Mouse (Mus musculus) urinary bladder, adult 18-20 months (tissue): ENCODE data around the gene Npas1.
A peak's percentile ranks its signal among the peaks of the same experiment; 100 is the strongest.

ENCODE experiments used
- DNase-seq, 2 experiments: peaks; one replicate each; pipeline ENCODE4 v3.0.0; 2022; ENCODE audit warnings: low spot score in 2 of 2, mixed read lengths in 2 of 2

Gene Npas1

DNA sequence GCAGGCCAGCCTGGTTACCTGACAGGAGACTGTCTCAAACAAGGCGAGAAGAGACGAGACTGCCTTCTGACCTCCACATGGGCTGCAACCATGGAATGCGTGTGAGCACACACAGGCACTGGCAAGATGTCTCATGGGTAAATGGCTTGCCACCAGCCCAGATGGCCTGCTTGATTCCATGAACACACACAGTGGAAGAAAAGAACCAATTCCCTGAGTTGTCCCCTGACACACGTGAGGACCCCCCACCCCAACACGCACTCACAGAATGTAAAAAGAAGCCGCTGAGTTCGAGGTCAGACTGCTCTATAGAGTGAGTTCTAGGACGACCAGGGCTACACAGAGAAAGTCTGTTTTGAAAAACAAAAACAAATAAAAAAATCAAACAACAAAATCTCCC, at the start of gene Npas1:
Gene Npas1 (minus strand): TSS at position 101 of the 400 bp plus-strand sequence.
- no peak for DNase-seq

DNA sequence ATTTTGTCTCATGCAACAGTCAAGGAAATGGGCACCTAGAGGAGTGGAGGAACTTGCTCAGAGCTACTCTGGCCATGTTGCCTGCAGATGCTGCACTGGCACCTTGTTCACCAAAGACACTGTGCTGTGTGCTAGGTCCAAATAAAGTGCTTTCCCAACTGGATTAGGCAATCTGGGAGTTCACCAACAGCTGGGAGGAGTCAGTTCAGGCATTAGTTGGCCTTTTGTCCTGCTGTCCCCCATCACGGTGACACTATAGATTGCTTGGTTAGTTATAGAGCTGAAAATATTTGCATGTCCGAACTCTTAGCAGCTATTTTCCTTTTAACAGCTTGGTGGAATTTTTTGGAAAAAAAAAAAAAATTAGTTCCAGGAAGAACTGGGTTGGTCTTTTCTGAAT, 48.5 kb upstream of the Npas1 start:
- peak in 1 of 2 experiments; percentile 17 for DNase-seq

DNA sequence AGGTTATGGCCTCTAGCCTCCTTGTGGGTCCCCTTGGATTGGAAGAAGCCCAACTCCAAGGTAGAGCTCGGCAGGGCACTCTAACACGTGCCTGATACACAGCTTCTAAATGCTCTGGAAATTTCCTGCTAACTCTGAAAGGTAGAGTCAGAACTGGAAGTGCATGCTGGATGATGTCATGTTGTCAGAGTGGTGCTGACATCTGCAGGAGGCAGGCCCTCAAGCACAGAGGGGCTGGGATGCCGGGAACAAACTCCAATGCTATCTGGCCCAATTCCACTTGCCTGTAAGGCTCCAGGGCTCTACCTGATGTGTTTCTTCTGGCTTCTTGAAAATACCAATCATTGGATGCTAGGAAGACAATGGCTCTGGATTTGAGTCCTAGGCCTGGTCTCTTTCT, 47.9 kb upstream of the Npas1 start:
- no peak for DNase-seq

DNA sequence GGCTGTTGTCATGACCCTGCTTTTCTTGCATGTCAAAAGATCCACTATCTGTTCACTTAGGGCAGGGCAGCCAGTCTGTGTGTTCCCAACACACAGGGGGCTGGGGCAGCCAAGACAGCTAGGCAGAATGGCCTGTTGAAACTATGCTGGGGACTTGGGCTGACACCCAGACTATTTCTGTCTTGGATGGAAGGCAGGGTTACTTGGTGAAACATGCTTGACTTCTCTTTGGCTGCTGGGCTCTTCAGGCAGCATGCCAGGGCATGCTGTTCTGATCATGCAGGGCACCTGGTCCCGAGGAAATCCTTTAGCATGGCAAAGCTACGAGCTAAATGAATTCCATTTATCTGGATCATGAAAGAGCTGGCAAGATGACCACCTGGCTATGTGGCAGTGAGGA, 46.8 kb upstream of the Npas1 start:
- peak in 1 of 2 experiments; percentile 9 for DNase-seq

DNA sequence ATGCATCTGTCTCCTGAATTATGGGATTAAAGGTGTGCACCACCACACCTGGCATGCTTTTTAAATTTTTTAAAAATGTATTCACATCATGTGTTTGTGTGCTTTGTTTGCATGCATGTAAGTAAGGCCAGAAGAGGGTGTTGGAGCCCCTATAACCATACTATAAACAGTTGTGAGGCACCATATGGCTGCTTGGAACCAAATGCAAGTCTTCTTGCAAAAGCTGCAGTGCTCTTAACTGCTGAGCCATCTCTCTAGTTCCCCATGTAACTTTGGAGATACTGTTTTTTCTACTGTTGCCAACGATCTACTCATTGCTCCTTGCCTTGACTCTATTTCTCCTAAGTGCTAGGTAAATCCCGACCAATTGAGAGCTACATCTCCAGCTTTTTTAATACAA, 41.8 kb upstream of the Npas1 start:
- DNase-seq = no peak

DNA sequence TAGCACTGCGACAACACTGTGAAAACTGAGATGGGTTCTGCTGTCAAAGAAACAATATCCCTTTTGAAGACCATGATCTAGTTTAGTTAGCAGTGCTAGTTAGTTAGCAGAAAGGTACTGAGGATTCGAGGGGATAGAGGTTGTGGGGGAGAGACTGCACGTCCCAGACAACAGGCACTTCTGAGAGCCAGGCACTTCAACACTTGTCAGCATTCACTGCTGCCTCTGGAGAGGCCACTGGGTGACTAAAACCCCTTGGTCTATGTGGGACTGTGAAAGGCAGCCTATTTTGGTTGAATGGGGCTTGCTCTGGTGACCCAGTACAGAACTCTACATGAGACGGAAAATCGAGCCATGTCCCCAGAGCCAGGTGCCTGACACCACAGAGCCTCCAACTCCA, 39.7 kb upstream of the Npas1 start:
- DNase-seq = no peak

DNA sequence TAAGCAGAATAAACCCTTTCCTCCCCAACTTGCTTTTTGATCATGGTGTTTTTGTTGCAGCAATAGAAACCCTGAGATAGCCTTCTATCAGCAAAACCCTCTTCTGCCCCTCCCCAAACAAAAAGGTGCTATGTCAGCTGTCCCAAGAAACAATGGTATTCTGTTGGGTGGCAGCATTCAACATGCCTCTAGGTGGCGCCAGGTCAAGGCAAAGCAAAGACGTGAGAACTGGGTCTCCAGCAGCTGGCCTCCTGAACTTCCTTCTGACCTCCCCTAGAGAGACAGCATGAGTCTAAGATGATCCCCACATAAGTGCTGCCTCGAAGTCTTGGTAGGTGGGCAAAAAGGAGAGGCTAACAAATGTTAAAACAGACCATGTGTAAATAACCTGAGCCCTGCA, 29.8 kb upstream of the Npas1 start:
- peak; percentile 24 to 38 for DNase-seq

DNA sequence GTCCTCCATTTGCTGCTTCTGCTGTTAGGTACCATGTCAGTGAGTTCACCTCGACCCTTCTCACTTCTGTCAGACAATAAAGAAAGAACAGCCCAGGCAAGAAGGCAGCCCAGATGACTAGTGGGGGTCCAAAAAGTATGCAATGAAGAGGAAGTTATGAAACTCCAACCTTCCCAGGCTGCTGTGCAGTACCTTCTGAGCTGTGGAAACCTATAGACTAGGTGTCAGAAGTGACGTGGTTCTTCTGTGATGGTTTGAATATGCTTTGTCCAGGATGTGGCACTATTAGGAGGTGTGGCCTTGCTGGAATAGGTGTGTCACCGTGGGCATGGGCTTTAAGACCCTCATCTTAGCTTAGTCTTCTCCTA, 27.7 kb upstream of the Npas1 start:
- no peak for DNase-seq

DNA sequence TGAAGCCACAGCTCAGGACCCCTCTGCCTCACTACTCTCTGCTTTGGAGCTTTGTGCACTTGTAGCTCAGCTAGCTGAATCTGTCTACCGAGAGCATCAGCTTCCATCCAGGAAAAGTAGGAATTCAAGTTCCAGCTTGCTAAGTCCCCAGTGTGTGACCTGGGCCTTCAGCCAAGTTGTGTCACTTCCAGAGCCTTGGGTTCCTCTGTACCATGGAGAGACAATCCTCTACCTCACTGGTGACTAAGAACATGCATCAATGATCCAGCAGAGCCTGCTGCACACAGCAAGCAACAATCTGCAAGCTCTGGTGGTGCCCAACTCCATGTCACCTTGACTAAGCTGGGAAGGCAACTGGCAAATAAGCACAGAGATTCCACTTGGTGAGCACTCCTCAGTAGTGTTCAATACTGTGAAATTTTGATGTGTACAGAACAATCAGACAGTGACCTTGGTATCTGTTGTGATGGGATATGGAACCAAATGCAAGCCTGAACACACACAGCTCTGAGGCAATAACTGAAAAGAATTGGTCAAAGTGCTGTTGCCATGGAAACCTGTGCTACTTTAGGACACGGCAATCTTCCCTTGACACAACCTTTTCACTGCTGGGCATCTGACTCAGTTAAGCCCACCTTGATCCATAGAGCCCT, 27.2 kb upstream of the Npas1 start:
- no peak for DNase-seq

DNA sequence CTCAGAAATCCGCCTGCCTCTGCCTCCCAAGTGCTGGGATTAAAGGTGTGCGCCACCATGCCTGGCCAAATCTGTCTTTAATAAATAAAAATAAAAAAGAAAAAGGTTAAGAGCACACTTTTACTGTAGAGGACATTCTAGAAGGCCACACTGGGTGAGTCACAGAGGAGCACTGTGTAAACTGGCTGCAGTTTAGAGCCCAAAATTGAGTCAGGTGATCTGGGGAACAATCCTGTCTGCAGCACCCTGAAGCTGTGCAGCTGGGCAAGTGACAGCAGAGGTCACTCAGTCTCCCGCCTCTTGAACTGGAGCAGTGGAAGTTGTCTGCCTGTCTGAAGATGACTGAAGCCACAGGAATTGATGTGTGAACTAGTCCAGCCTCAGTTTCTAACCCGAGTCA, 24.0 kb upstream of the Npas1 start:
- DNase-seq = no peak

DNA sequence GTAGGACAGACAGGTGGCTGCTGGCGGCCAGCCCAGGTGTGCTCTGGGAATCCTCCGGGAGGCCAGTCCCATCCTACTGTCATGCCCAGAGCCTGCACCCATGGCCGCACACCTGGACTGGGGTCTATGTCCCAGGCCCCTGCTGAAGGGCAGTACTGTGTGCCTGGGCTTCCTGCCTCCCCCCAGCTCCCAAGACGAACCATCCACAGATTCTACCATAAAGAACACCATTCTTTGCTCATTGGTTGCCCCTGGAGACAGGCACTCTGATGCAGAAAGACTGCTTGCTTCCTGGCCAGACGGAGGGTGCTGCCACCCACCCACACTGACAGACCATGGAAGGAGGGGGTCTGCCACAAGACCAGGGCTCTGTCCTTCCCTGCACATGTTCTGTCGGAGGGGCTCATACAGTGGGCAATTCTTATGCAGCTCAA, 22.2 kb upstream of the Npas1 start:
- no peak for DNase-seq

DNA sequence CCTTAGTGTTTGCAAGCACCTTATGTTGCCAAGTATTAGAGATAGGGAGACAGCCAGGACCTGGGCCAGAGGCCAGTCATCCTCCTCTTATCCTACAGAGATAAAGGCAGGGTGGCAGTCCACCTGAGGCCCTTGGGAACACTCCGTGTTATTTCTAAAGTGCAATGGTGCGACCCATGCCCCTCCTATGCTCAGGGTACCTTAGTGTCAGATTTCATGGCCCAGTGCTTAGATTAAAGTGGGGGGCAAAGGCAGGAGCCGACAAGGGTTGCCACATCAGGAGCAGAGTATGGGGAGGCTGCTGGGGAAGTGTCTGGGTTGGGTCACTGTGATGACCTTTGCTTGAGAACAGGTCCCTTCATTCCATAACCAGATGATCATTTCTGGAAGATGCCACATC, 18.7 kb upstream of the Npas1 start:
- DNase-seq = no peak

DNA sequence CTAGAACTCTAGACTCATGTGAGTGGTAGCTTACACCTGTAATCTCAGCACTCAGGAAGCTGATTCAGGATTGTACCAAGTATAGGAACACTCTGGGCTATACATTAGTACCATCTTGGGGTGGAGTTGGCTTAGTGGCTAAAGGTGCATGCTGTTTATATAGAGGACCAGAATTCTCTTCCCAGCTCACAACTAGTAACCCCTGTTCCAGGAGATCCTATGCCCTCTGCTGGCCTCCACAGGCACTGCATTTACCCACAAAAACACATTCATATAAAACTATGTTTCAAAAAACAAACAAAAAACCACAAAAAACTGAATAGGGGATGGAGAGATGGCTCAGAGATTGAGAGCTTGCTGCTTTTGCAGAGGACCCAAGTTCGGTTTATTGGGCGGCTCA, 15.8 kb upstream of the Npas1 start:
- no peak for DNase-seq

DNA sequence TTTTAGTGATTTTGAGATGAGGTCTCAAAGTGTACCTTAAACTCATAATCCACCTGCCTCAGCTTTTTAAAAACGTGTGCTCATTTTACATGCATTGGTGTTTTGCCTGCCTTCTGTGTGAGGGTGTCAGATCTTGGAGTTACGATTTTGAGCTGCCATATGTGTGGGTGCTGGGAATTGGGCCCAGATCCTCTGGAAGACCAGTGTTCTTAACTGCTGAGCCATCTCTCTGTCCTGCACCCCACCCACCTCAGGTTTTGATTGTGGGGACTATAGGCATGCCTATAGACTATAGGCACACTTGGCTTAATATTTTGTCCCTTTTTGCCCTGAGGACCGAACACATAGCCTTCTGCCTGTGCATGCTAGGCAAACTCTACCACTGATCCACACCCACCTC, 14.7 kb upstream of the Npas1 start:
- DNase-seq = no peak

DNA sequence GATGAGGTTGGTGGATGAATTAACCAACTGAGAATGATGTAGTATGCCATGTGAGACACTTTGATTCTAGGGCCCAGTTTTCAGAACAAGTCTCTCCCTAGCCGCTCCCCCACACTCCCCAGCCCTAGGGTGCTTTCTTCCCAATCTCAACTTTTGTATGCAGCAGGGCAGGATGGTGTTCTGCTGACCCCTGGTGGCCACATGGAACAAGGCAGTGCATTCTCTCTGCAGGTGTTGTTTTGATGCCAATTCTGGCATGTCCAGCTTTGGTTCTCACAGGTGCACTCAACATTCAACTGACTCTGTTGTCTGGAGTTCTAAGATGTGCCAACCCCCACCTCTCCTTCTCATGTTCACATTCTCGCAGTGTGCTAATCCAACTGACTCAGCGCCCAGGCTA, 14.2 kb upstream of the Npas1 start:
- peak; percentile 33 to 51 for DNase-seq

DNA sequence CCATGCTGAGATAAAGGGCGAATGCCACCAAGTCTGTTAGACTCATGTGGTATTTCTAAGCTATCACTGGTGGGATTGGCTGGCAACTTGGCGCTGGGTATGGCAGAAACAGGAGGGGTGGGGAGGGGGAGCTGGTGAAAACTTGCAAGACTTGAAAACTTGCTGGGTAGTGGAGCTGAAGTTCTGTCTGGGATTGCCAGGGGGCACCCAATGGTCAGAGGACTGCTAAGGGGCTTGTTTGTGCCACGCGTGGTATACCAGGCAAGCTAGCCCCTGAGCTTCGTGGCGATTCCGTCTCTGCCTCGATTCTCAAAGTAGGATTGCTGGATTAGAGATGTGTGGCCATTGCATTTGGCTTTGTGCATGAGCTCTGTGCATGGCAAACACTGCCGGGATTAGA, 12.4 kb upstream of the Npas1 start:
- no peak for DNase-seq

DNA sequence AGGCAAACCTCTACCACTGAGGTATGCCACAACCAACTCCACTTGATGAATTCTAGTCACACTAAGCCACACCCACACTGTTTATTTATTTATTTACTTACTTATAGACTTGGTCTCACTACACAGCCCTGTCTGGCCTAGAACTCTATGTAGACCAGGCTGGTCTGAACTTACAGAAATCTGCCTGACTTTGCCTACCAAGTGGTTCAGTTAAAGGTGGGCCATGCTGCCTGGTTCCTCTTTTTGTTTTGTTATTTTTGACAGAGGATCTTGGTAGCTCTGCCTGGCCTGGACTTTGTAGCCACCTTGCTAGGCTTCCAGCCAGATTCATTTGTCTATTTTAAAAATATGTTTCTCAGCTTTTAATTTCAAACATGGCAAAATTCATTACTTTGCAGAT, 11.3 kb upstream of the Npas1 start:
- DNase-seq = no peak

DNA sequence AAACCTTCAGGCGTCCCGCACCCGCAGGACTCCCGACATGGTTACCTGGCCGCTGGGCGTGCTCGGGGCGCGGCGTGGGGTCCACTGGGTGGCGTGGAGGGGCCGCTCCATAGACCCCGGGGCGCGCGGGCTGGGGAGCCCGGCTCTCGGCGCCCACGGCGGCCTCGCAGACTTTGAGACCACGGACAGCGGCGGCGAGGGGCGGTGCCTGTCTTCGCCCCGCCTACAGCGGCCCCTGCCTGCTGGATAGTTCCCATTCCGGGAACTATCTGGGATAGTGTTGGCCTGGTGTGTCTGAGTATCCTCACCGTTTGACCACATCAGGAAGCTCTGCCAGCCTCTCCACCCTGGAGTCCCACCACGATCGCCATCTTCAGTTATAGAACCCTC, 933 bp downstream of the Npas1 start:
- no peak for DNase-seq

DNA sequence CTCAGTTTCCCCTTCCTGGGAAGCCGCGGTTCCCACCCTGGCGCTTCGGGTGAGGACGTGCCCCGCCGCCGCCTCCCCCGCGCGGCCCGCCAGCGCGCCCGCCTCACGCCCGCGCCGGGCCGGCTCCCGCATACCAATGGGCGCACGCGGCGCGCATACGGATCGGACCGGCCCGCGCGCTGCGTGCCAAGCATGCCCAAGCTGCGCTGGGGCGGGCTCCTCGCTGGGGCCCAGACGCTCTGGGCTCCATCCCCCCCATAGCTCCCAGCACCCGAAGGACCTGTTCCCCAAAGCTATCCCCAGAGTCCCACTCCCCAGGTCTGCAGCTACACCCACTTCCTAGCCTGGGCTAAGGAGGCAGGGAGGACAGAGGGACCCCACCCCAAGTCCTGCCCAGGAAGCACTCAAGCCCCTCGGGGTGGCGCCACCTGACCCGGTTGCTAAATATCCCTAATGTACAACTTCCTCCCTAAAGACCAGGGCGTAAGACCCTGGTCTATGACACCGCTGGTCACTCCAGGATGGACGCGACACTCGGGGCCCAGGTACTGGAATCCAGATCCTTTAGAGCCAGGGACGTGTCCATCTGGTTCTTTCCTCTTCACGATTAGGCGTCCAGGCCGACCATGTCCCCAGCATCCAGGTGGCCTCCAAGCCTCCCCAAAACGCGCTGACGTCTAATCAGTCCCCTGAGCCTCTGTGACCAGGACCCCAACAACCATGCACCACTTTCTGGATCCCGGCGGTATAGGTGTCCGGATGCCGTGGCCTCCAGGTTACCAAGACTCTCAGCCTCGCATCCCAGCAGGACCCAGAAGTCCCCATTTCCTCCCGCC, 1.5 kb downstream of the Npas1 start:
- no peak for DNase-seq

DNA sequence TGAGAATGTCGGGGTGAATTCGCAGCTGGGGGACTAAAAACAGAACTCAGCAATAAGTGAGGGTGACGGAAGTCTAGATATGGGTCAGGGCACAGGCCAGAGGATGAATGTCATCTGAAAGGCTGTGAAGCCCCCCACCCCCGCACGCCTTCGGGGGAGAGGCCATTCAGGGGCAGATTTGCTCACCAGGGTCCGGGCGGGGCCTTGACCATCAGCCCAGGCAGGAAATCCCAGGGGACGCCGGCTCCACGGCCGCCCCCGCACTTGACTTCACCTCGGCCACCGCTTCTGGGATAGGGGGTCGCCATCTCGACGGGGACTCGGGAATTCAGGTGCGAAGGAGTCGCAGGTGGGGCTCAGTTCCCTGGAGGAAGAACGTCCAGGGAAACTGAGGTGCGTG, 2.2 kb downstream of the Npas1 start:
- DNase-seq = no peak

DNA sequence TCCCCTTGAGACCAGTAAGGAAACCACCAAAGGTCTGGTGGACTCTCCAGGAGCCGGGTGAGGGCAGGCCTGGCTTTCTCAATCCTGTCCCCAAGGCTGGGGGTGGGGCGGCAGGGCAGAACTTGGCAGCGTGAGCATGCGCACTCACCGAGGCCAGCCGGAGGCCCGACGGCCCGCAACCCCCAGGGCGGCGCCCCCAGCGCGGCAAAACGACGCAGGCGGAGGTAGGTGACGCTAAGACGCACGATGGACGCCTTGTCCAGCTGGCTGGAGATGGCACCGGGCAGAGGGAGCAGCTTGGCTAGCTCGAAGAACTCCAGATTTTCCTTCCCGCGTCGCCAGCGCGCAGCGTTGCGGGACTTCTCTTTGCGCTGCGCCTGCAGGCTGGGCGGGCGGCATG, 3.1 kb downstream of the Npas1 start:
- no peak for DNase-seq

DNA sequence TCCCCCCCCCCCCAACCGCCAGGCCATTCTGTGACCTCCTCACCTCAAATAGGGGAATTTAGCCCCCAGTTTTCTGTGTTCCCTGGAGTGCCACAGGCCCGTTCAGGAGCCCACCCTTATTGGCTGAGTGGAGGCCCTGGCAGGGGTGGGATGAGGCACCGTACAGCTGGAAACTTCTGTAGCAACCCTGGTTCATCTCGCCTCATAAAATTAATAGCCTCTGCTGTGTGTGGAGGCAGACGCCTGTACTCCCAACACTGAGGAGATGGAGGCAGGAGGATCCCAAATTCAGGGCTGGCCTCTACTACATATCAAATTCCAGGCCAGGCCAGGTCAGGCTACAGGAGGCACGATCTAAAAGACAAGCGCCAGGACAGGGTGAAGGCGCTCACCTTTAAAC, 3.7 kb downstream of the Npas1 start:
- DNase-seq = no peak

DNA sequence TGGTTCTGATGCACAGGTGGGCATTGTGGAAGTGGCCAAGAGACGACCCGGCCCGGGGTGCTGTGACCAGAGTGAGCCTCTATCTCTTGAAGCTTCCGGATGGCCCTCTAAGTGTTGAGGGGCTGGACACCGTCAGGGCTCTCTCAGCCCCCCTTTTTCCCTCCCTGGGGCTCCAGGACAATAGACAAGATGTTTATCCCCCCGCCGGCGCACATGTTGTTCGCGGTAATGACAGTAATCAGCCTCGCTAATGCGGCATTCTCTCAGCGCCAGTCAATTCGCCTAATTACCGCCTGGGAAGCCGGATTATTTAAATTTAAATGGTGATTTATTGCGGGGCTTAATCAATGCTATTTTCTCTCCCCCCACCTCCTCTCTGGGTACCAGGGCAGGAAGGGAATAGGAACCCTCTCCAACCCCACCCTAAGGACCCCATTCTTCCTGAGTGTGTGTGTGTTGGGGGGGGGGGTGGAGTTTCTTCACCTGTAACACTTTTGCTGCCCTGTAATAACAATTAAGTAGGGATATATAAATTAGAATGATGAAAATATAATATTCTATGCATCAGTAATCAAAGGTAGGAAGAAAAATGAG, 5.3 kb downstream of the Npas1 start:
- no peak for DNase-seq
